Mouse (Mus musculus): ENCODE results near the gene Naa16. TPM values are rescaled to one million over a fixed set of nuclear protein-coding genes. Genes with fewer than 3 reads are reported as not detected.

Naa16 gene
- polyA plus RNA-seq, 1 experiment = 3.6 TPM

DNA sequence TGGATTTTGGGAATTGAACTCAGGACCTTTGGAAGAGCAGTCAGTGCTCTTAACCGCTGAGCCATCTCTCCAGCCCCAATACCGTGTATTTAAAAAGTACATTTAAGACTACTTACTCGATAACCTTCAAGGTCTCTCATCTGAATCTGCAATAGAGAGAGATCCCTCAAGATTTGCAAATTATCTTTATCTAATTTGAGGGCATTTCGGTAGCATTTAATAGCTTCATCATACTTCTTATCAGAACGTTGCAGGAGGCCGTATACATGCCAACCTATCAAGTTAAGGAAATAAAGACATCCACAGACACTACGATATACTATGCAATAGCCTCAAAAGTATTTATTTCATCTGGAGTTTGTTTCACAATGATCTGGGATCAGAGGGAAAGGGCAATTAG lies 7.5 kb downstream of the Naa16 start:
- peaks cover 24% of the 10 kb centered on the region for H3K36me3 ChIP-seq (ENCODE audit: control insufficient read depth, insufficient read depth)
- TF ChIP-seq SRF (IDR thresholded peaks at IDR 0.05; ENCODE audit: control insufficient read depth, insufficient read length, low read depth) (no peak), CEBPB (IDR thresholded peaks at IDR 0.05; ENCODE audit: insufficient read depth, poor library complexity, severe bottlenecking) (no peak)

DNA sequence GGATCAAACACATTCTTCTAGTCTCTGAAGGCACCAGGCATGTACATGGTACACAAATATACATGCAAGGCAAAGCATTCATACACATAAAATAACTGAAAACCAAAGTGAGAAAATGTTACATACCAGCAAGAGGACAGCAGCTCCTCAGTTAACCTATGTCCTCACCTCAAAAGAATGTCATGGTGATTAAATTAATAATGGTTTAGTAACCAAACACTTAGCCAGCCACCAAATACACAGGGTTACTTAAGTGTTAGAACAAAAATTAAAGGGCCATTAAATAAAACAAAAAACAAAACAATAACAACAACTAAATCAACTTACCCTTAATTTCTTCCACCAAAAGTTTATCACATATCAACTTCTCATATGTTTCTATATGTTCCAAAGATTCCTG lies 13.5 kb downstream of the Naa16 start:
- Histone ChIP-seq H3K79me2 (ENCODE audit: control insufficient read depth, insufficient read depth) (peaks cover 27% of the 10 kb centered on the region), H3ac (ENCODE audit: control insufficient read depth, insufficient read length) (no peak overlapping the region), H3K4me2 (ENCODE audit: low read depth) (no peak overlapping the region), H3K4me3 (no peak overlapping the region), H3K36me3 (ENCODE audit: control insufficient read depth, insufficient read depth) (peaks cover 18% of the 10 kb centered on the region), H3K27me3 (ENCODE audit: control insufficient read depth, insufficient read depth, insufficient read length) (no peaks in the 10 kb centered on the region)
- no peak for TF ChIP-seq CEBPB (IDR thresholded peaks at IDR 0.05; ENCODE audit: insufficient read depth, poor library complexity, severe bottlenecking)
- TF ChIP-seq MYOD1 (IDR thresholded peaks at IDR 0.05; ENCODE audit: control insufficient read depth in 1 of 3, insufficient read length in 2 of 3, low read depth in 2 of 3) = no peak
- no peak for TF ChIP-seq MYOG (IDR thresholded peaks at IDR 0.05; ENCODE audit: control insufficient read depth in 1 of 3, insufficient read depth in 1 of 3, insufficient read length in 2 of 3, low read depth in 2 of 3)
- no peak for TF ChIP-seq TCF12 (IDR thresholded peaks at IDR 0.05; ENCODE audit: insufficient read depth, poor library complexity, severe bottlenecking)
- TF ChIP-seq POLR2A (IDR thresholded peaks at IDR 0.05; ENCODE audit: insufficient read length, low read depth) = no peak
- TF ChIP-seq REST (IDR thresholded peaks at IDR 0.05; ENCODE audit: insufficient read depth, insufficient read length) = no peak
- TF ChIP-seq USF1 (IDR thresholded peaks at IDR 0.05; ENCODE audit: low read depth) = no peak
- TF ChIP-seq MAX (IDR thresholded peaks at IDR 0.05; ENCODE audit: low read depth) = no peak
- no peak for TF ChIP-seq E2F4 (IDR thresholded peaks at IDR 0.05; ENCODE audit: insufficient read depth)
- no peak for TF ChIP-seq POLR2AphosphoS2 (IDR thresholded peaks at IDR 0.05; ENCODE audit: insufficient read length, low read depth)
- no peak for TF ChIP-seq SRF (IDR thresholded peaks at IDR 0.05; ENCODE audit: control insufficient read depth, insufficient read length, low read depth)
- TF ChIP-seq TCF3 (IDR thresholded peaks at IDR 0.05; ENCODE audit: insufficient read length, low read depth) = no peak

More for the DNA sequence above, 7.5 kb downstream of the Naa16 start:
- H3K4me3 ChIP-seq = no peak overlapping the region
- H3ac ChIP-seq (ENCODE audit: control insufficient read depth, insufficient read length) = no peak overlapping the region
- peaks cover 72% of the 10 kb centered on the region for H3K79me2 ChIP-seq (ENCODE audit: control insufficient read depth, insufficient read depth)
- H3K27me3 ChIP-seq (ENCODE audit: control insufficient read depth, insufficient read depth, insufficient read length) = no peaks in the 10 kb centered on the region
- H3K4me2 ChIP-seq (ENCODE audit: low read depth) = no peak overlapping the region

DNA sequence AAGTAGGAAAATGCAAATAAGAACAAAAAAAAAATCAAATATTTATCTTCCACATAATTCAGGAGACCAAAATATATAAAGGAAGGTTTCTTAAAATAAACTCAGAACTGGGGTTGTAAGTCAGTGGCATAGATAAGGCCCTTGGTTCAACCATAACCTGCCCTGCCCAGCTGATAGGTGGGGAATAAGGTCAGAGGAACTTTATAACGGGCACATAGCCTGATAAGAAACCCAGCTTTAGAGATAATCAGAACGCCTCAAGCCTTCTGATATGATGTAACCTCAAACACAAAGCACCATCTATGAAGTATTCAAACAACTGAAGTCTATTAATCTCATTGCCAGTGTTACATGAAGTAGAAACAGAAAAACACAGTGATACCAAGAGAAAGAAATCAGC lies 32.5 kb downstream of the Naa16 start:
- no peaks in the 10 kb centered on the region for H3K27me3 ChIP-seq (ENCODE audit: control insufficient read depth, insufficient read depth, insufficient read length)
- H3ac ChIP-seq (ENCODE audit: control insufficient read depth, insufficient read length) = no peak overlapping the region
- H3K4me3 ChIP-seq = no peak overlapping the region
- H3K4me2 ChIP-seq (ENCODE audit: low read depth) = no peak overlapping the region
- peaks cover 50% of the 10 kb centered on the region for H3K36me3 ChIP-seq (ENCODE audit: control insufficient read depth, insufficient read depth)
- no peaks in the 10 kb centered on the region for H3K79me2 ChIP-seq (ENCODE audit: control insufficient read depth, insufficient read depth)
- TF ChIP-seq CEBPB (IDR thresholded peaks at IDR 0.05; ENCODE audit: insufficient read depth, poor library complexity, severe bottlenecking) (no peak), E2F4 (IDR thresholded peaks at IDR 0.05; ENCODE audit: insufficient read depth) (no peak), MYOD1 (IDR thresholded peaks at IDR 0.05; ENCODE audit: control insufficient read depth in 1 of 3, insufficient read length in 2 of 3, low read depth in 2 of 3) (no peak), REST (IDR thresholded peaks at IDR 0.05; ENCODE audit: insufficient read depth, insufficient read length) (no peak), TCF3 (IDR thresholded peaks at IDR 0.05; ENCODE audit: insufficient read length, low read depth) (no peak), POLR2A (IDR thresholded peaks at IDR 0.05; ENCODE audit: insufficient read length, low read depth) (no peak), MAX (IDR thresholded peaks at IDR 0.05; ENCODE audit: low read depth) (no peak), SRF (IDR thresholded peaks at IDR 0.05; ENCODE audit: control insufficient read depth, insufficient read length, low read depth) (no peak), TCF12 (IDR thresholded peaks at IDR 0.05; ENCODE audit: insufficient read depth, poor library complexity, severe bottlenecking) (no peak), USF1 (IDR thresholded peaks at IDR 0.05; ENCODE audit: low read depth) (no peak)

DNA sequence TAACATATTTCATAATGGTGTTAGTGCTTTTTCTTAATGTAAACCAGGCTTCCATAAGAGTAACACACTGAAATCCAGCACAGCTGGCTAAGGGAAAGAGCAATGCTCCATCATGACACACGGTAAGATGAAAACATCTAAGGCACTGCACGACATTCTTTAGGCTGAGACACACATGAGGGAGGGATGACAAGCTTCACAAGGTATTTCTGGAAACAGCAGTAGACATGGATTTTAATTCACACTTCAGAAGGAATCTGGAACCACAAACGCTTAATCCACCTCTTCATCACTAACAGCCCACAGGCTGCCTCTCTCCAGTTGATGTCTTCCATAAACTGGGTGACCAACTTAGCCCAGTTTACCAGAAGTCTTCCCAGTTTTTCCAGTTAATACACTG lies 44.2 kb downstream of the Naa16 start:
- no peak for TF ChIP-seq MAX (IDR thresholded peaks at IDR 0.05; ENCODE audit: low read depth)
- TF ChIP-seq POLR2AphosphoS2 (IDR thresholded peaks at IDR 0.05; ENCODE audit: insufficient read length, low read depth) = no peak
- H3ac ChIP-seq (ENCODE audit: control insufficient read depth, insufficient read length) = no peak overlapping the region
- no peaks in the 10 kb centered on the region for H3K27me3 ChIP-seq (ENCODE audit: control insufficient read depth, insufficient read depth, insufficient read length)
- H3K4me3 ChIP-seq = no peak overlapping the region
- H3K4me2 ChIP-seq (ENCODE audit: low read depth) = no peak overlapping the region
- peaks cover 43% of the 10 kb centered on the region for H3K36me3 ChIP-seq (ENCODE audit: control insufficient read depth, insufficient read depth)
- H3K79me2 ChIP-seq (ENCODE audit: control insufficient read depth, insufficient read depth) = no peaks in the 10 kb centered on the region

DNA sequence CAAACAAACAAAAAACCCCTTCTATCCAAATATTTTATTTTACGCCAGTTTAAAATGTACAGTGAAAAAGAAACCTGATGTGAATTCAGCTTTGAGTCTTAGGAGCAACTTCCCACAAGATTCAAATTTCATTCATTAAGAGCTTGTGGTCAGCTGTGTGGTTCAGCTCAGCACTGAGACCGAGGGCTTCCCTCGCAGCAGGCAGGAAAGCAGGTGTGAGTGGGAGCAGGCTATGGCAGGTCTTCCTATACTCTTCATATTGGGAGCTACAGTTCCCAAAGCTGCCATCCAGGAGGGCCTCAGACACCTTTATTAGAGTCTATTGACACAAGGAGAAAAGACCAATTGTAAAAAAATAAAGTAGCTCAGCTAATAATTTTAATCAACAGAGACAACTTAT lies 55.0 kb downstream of the Naa16 start:
- H3K4me3 ChIP-seq = no peak overlapping the region
- H3K27me3 ChIP-seq (ENCODE audit: control insufficient read depth, insufficient read depth, insufficient read length) = no peaks in the 10 kb centered on the region
- no peaks in the 10 kb centered on the region for H3K79me2 ChIP-seq (ENCODE audit: control insufficient read depth, insufficient read depth)
- H3K36me3 ChIP-seq (ENCODE audit: control insufficient read depth, insufficient read depth) = peaks cover 41% of the 10 kb centered on the region
- no peak overlapping the region for H3ac ChIP-seq (ENCODE audit: control insufficient read depth, insufficient read length)
- no peak overlapping the region for H3K4me2 ChIP-seq (ENCODE audit: low read depth)
- peak in 2 of 3 experiments; percentile 45 to 64 for TF ChIP-seq MYOG (IDR thresholded peaks at IDR 0.05; ENCODE audit: control insufficient read depth in 1 of 3, insufficient read depth in 1 of 3, insufficient read length in 2 of 3, low read depth in 2 of 3)
- TF ChIP-seq TCF3 (IDR thresholded peaks at IDR 0.05; ENCODE audit: insufficient read length, low read depth) = no peak
- TF ChIP-seq MYOD1 (IDR thresholded peaks at IDR 0.05; ENCODE audit: control insufficient read depth in 1 of 3, insufficient read length in 2 of 3, low read depth in 2 of 3) = peak in 2 of 3 experiments; percentile 64 to 79
- no peak for TF ChIP-seq USF1 (IDR thresholded peaks at IDR 0.05; ENCODE audit: low read depth)

DNA sequence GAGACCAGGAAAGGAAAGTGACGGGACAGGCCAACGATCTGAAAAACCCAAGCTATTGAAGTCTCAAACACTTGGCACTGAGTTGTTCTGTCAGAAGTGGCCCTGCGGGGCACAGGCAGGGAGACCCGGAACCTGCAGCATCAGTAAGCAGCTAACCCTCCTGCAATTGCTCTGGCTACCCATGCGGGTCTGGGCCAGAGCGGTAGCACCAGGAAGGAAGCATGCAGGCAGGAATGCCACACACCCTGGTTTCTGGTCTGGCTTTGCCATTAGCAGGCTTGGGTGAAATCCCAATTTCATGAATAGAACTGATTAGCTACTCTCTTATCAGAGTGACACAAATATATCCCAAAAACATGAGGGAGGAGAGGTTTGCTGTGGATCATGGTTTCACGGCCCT lies 58.6 kb downstream of the Naa16 start:
- TF ChIP-seq MAX (IDR thresholded peaks at IDR 0.05; ENCODE audit: low read depth) (no peak), USF1 (IDR thresholded peaks at IDR 0.05; ENCODE audit: low read depth) (no peak)
- H3ac ChIP-seq (ENCODE audit: control insufficient read depth, insufficient read length) = no peak overlapping the region
- peaks cover 19% of the 10 kb centered on the region for H3K36me3 ChIP-seq (ENCODE audit: control insufficient read depth, insufficient read depth)
- H3K27me3 ChIP-seq (ENCODE audit: control insufficient read depth, insufficient read depth, insufficient read length) = no peaks in the 10 kb centered on the region
- H3K4me3 ChIP-seq = no peak overlapping the region
- no peaks in the 10 kb centered on the region for H3K79me2 ChIP-seq (ENCODE audit: control insufficient read depth, insufficient read depth)
- no peak overlapping the region for H3K4me2 ChIP-seq (ENCODE audit: low read depth)

Measured in myocyte (in vitro differentiated cells).